ENCODE assay signal across 17 mouse cellular contexts in the genomic region with DNA sequence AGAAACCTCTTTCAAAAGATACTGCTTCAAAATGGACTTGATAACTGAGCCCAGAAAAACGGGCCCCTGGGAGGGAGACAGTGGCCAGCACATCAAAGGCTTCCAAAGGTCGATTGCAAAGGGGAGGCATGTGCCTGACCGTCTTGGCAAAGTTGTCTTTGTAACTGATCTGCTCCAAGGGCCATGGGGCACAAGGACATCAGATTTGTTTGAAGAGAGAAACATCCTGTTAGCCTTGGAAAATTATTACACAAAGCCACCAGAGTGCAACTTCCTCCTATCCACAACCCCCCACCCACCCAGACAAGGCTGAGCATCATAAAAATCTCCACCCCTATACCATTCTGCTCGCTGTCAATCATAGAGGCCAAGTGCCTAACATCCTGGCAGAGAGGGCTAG.
DNase-seq lines count a peak whose midpoint lies in the region; ATAC-seq and TF ChIP-seq lines count a peak whose summit lies in the region.
"Had no signal": no experiment of that assay in that cellular context is flagged by ENCODE, and none has a peak within 500 bp of the region (broad histone marks: within the 10 kb centered on the region; RNA-seq: fewer than 3 reads in every experiment).

No protein-coding gene starts in this region.

- no peaks in the 10 kb centered on the region for H3K27me3 ChIP-seq in intestine, postnatal 0 days (replicated peaks; ENCODE audit: control insufficient read depth, insufficient read depth, low read length)
- H3K27me3 ChIP-seq in midbrain, embryonic 14.5 days (ENCODE audit: control insufficient read depth, insufficient read depth, low read length) = no peaks in the 10 kb centered on the region
- H3K27me3 ChIP-seq in forebrain, embryonic 13.5 days = no peaks in the 10 kb centered on the region
- H3K27me3 ChIP-seq: liver, embryonic 13.5 days had no signal

- 18% methylated on average over 4 of the region's 4 CpGs for WGBS in intestine, postnatal 0 days
- WGBS in midbrain, embryonic 14.5 days = 66% methylated on average over 4 of the region's 4 CpGs
- WGBS in forebrain, embryonic 13.5 days = 67% methylated on average over 4 of the region's 4 CpGs

- H3K9ac ChIP-seq in intestine, postnatal 0 days (ENCODE audit: low read depth, low read length) = no peak overlapping the region
- H3K9ac ChIP-seq in midbrain, embryonic 14.5 days (replicated peaks; ENCODE audit: low read length) = no peak overlapping the region
- H3K9ac ChIP-seq in forebrain, embryonic 13.5 days = no peak overlapping the region
- H3K9ac ChIP-seq: hindbrain, embryonic 14.5 days; liver, embryonic 13.5 days had no signal

- TF ChIP-seq CTCF in gastrocnemius, adult 2 months (IDR thresholded peaks at IDR 0.05) = no peak
- no peak for TF ChIP-seq CTCF in intestine, postnatal 0 days (IDR thresholded peaks at IDR 0.05; ENCODE audit: low read depth)

- ATAC-seq in intestine, postnatal 0 days = 0 out of 2 replicates have a peak, but pooled peaks have one; percentile 31
- ATAC-seq in midbrain, embryonic 14.5 days (ENCODE audit: low FRiP score, low TSS enrichment) = no peak
- ATAC-seq in forebrain, embryonic 13.5 days = no peak

- H3K27ac ChIP-seq in gastrocnemius, adult 2 months = no peak overlapping the region
- no peak overlapping the region for H3K27ac ChIP-seq in intestine, postnatal 0 days (ENCODE audit: low read depth, low read length)
- no peak overlapping the region for H3K27ac ChIP-seq in midbrain, embryonic 14.5 days (replicated peaks; ENCODE audit: low read depth, low read length)
- no peak overlapping the region for H3K27ac ChIP-seq in forebrain, embryonic 13.5 days
- H3K27ac ChIP-seq: embryonic facial prominence, embryonic 10.5 days; hindbrain, embryonic 14.5 days; liver, embryonic 13.5 days; macrophage had no signal

- H3K4me2 ChIP-seq in intestine, postnatal 0 days (replicated peaks; ENCODE audit: low read depth) = no peak overlapping the region
- no peak overlapping the region for H3K4me2 ChIP-seq in midbrain, embryonic 14.5 days (ENCODE audit: low read length)
- no peak overlapping the region for H3K4me2 ChIP-seq in forebrain, embryonic 13.5 days
- H3K4me2 ChIP-seq: heart, embryonic 11.5 days; hindbrain, embryonic 14.5 days; liver, embryonic 13.5 days had no signal

- no peak overlapping the region for H3K4me3 ChIP-seq in gastrocnemius, adult 2 months
- no peak overlapping the region for H3K4me3 ChIP-seq in intestine, postnatal 0 days (ENCODE audit: low read depth, low read length)
- H3K4me3 ChIP-seq in midbrain, embryonic 14.5 days (replicated peaks; ENCODE audit: low read depth, low read length) = no peak overlapping the region
- no peak overlapping the region for H3K4me3 ChIP-seq in forebrain, embryonic 13.5 days
- H3K4me3 ChIP-seq: embryonic facial prominence, embryonic 10.5 days; liver, embryonic 13.5 days; myocyte had no signal

- peak; percentile 16 for DNase-seq in gastrocnemius, adult 2 months
- no peak for DNase-seq in gastrocnemius, postnatal 10 days
- peak; percentile 58 for DNase-seq in adrenal gland, postnatal 25 days
- peak; percentile 56 for DNase-seq in kidney, postnatal 14 days
- DNase-seq in frontal cortex, postnatal 25 days (ENCODE audit: low spot score in 2 of 2) = no peak
- DNase-seq in midbrain, embryonic 14.5 days = no peak
- DNase-seq: cerebellum, adult 2 months; liver, embryonic 13.5 days; retina, postnatal 1 day; thymus, adult 18-20 months had no signal

- H3K9me3 ChIP-seq in intestine, postnatal 0 days (ENCODE audit: control insufficient read depth) = no peaks in the 10 kb centered on the region
- no peaks in the 10 kb centered on the region for H3K9me3 ChIP-seq in midbrain, embryonic 14.5 days (ENCODE audit: control insufficient read depth, low read length)
- no peaks in the 10 kb centered on the region for H3K9me3 ChIP-seq in forebrain, embryonic 13.5 days (replicated peaks)
- H3K9me3 ChIP-seq: embryonic facial prominence, embryonic 10.5 days; liver, embryonic 13.5 days had no signal

- intact Hi-C loops in gastrocnemius, adult 2 months (cut with DNase I) = no loop called here

- 0 out of 2 replicates have a peak, but pooled peaks cover 4% of the 10 kb centered on the region for H3K4me1 ChIP-seq in intestine, postnatal 0 days (replicated peaks; ENCODE audit: control insufficient read depth, insufficient read depth, low read length)
- H3K4me1 ChIP-seq in midbrain, embryonic 14.5 days (ENCODE audit: control insufficient read depth, insufficient read depth, low read length) = peaks cover 10% of the 10 kb centered on the region; the same call in 1 of the 2 replicates
- H3K4me1 ChIP-seq in forebrain, embryonic 13.5 days = peaks cover 4% of the 10 kb centered on the region
- H3K4me1 ChIP-seq: liver, embryonic 13.5 days had no signal

- H3K36me3 ChIP-seq in intestine, postnatal 0 days (ENCODE audit: control insufficient read depth, insufficient read depth) = no peaks in the 10 kb centered on the region
- no peaks in the 10 kb centered on the region for H3K36me3 ChIP-seq in midbrain, embryonic 14.5 days (ENCODE audit: control insufficient read depth, insufficient read depth, low read length)
- no peaks in the 10 kb centered on the region for H3K36me3 ChIP-seq in forebrain, embryonic 13.5 days (ENCODE audit: poor library complexity, severe bottlenecking)
- H3K36me3 ChIP-seq: embryonic facial prominence, embryonic 10.5 days; liver, embryonic 13.5 days had no signal

Comparison
In these comparisons a context has a peak if more than half of its experiments do, and no peak if none do; other contexts are left out.
1. DNase-seq: peak in gastrocnemius, adult 2 months (single experiment), adrenal gland, postnatal 25 days (single experiment) and kidney, postnatal 14 days (single experiment); none in gastrocnemius, postnatal 10 days (single experiment), frontal cortex, postnatal 25 days (0 of 2) and midbrain, embryonic 14.5 days (single experiment).